Mouse (Mus musculus) ES-E14 (cell line): ENCODE results near the gene Olfr1501.

Experiments
- HCFC1 ChIP-seq: IDR thresholded peaks from 2 replicates; pipeline ENCODE4 v1.6.1; 2012; ENCODE audit warnings: low read length, inconsistent platforms, borderline replicate concordance; ENCODE audit not compliant: insufficient read depth
- MAFK ChIP-seq: IDR thresholded peaks from 2 replicates; pipeline ENCODE4 v1.6.1; 2014; ENCODE audit warnings: mild to moderate bottlenecking, low read depth, low read length, inconsistent platforms; ENCODE audit not compliant: insufficient read depth
- ZNF384 ChIP-seq: IDR thresholded peaks from 2 replicates; pipeline ENCODE4 v1.6.1; 2012; ENCODE audit warnings: low read depth, low read length, inconsistent platforms

DNA sequence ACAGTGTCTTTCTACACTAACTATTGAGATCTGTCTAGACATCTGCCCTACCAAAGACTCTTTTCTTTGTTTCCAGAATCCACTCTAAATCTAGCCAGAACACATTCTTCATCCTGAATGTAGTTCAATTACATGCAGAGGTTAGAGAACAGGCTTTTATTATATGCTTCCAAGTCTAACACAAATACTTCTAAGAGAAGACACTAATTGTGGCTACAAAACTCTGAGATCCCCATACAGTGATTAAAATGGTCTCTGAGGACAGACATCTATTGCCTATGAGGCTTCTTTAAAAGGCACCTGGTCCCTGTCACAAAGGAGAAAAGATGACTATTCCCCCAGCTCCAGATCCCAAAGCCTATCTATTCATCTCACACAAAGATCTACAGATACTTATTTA lies 20.1 kb downstream of the Olfr1501 start, which contains the start of gene Olfr1500:
- TF ChIP-seq MAFK (no peak), ZNF384 (no peak), HCFC1 (no peak)
